Mouse (Mus musculus) mesoderm, embryonic 11.5 days (tissue): Measurements from ENCODE around the gene Dmrt3.
A peak's percentile ranks its signal among the peaks of the same experiment; 100 is the strongest.

ENCODE experiments used
- DNase-seq: peaks from one replicate; pipeline ENCODE4 v3.0.0-alpha.2; 2012; ENCODE audit warnings: low read depth, low spot score

Gene Dmrt3

DNA sequence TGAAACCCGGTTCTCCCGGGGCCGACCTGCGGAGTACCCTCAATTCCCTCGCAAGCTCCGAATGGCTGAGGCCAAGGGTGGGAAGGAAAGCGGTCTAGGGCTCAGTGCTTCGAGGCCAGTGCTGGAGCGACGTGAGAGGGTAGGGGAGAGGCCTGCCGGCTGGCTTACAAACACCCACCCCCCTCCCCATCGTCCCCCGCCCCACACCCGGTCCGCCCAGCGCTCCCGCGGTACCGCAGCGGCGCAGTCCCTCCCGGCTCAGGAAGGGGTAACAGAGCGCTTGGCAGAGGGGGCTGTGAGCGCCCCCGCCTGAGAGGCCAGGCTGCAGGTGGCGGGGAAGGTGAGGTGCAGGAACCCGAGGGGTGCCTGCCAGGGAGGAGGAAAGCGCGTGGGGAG lies at the start of gene Dmrt3:
Gene Dmrt3 (plus strand): TSS at position 287 of the 396 bp plus-strand sequence.
- no peak for DNase-seq

DNA sequence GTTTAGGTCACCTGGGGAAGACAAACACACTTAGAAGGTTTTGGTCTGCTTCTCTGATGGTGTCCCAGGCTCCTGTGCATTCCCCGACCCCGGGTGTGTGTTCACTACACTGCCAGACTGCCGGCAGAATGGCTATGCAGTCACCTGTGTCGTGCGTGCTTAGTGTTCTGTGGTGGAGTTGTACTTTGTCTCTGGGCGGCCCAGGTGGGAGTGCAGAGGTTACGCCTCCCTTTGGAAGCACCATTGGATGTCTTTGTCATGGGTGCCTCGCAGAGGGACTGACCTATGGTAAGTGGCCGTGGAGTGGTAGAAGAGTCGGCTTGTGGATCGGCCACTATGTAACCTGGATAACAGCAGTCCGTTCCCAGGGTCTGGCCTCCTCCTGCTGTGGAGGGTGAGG lies 45.7 kb upstream of the Dmrt3 start:
- no peak for DNase-seq

DNA sequence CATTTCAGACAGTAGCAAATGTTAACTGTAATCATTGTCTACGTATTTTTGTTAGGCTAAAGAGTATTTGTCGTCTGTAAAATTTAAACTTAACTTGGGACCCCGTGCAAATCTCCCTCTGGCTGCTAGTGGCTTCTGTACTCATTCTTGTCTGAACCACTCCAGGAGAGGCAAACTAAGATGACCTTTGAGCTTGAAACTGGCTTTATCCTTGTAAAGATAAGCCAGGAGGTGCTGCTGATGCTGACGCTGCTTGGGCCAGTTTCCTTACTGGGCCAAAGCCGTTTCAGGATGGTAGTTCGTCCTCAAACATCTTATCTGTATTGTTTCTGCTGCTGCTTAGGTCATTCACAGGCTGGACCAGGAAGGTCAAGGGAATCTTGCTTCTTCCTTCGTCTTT lies 40.3 kb upstream of the Dmrt3 start:
- no peak for DNase-seq

DNA sequence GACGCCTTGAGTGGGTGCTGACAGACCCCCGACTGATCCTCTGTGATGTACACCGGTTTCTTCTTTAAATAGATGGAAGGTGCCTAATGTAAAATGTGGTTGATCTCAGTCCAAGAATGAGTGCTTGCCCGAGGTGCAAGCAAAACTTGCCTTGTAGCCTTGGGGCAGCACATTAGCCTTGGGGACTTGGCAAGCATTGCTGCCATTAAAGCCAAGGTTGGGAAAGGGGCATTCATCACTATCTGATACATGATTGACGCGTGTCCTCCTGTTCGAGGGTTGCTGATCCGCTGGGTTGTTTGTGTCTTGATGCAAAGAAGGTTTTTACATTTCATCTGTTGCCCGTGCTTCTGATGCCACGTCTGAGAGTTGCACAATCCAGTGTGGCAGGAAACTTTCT lies 35.7 kb upstream of the Dmrt3 start:
- no peak for DNase-seq

DNA sequence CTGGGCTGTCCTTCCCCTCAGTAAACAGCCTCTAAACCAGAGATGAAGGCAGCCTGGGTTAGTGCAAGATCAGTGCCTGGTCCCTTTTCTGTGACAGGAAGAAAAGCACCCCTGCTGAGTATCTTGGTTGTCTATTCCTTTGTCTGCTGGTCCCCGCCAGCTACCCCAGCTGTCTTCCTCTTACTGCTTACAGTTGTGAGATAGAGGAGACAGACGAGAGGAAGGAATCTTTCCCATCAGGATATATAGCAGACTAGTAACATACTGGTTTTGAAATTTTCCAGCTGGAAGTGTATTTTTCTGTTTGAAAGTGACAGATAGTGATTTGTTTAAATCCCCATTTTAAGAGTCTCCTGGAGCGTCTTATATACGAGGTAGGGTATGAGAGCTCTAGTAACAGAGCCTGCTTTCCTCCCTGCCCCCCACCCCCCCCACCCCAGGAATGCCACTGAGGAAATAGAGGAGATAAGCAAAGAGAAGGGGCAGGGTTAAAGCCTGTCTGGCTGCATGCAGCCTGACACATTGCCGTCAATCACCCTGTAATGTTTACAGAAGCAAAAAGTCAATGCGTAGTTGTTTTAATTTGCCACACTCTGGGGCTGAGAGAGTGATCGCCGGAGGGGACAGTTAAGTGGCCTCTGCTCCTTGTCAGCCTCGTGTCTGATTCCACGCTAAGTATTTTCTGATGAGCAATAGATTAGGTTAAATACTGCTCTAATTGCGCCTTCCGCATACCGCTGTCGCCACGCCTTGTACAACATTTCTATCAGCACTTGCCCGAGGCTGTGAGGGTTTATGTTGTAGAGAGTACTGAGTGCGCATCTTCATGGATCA lies 34.9 kb upstream of the Dmrt3 start:
- peak; percentile 65 for DNase-seq

DNA sequence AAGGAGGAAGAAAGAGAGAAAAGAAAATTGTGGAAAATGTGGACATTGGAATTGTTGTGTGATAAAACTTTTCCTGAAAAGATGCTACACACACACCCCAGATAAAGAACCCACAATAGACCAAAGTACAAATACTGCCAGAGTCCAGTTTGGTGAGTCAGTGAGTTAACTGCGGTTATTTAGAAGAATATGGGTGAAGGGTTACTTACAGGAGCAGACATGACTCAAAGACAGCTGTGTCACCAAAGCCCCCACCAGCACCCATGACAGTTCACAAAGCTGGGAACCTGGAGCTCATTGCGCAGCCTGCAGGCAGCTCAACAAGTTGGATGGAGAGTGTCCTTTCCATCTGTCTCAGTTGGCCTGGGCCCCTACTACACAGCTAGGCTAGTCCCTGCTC lies 31.7 kb upstream of the Dmrt3 start:
- DNase-seq = no peak

DNA sequence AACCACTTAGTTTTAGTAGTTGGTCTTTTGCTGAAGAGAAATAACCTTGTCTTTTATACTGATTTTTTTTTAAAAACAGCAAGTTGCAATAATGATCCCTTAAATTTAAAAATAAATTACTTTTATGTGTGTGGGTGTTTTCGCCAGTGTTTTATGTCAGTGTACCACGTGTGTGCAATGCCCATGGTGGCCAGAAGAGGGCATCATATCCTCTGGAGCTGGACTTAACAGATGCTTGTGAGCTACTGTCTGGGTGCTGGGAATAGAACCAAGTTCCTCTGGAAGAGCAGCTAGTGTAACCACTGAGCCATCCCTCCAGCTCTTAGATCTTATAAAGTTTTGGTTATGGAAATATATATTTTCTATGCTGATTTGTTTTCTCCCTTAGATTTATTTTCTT lies 30.7 kb upstream of the Dmrt3 start:
- DNase-seq = no peak

DNA sequence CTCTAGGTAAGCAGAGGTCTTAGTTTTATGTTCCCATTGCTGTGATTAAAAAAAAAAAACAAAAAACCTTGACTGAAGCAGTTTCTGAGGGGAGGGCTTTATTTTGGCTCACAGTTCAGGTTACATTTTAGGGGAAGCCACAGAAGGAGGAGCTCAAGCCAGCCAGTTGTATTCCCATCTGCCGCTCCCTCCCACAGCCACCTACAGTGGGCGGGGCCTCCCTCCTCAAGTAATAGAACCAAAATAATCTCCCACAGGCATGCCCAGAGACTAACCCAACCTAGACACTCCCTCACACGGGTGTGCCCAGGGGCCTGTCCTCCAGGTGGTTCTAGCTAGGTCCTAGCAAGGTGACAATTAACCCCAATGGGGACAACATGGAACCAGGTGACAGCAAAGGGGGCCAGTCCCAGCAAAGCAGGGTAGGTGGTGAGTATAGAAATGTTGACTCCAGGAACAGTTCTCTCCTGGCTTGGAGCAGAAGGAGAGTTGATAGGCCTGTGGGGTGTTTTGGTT lies 12.3 kb upstream of the Dmrt3 start:
- DNase-seq = no peak

DNA sequence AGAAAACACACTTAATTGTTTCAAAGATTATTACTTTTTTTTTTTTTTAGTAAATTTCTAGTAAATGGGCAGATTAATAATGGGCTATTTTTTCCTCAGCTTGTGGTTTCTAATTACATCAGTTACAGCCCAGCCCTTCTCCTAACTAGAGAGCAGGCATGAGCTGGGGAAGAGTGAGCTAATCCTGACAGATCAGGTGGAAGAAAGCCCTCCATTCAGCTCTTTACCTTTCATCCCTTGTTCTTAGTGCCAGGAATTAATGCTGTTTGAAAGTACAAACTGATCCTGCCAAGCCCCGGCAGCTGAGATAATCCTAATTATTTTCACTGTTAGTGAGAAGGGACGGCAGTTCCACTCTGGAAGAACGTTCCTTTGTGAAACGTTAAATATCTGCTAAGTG lies 11.5 kb upstream of the Dmrt3 start:
- DNase-seq = no peak

DNA sequence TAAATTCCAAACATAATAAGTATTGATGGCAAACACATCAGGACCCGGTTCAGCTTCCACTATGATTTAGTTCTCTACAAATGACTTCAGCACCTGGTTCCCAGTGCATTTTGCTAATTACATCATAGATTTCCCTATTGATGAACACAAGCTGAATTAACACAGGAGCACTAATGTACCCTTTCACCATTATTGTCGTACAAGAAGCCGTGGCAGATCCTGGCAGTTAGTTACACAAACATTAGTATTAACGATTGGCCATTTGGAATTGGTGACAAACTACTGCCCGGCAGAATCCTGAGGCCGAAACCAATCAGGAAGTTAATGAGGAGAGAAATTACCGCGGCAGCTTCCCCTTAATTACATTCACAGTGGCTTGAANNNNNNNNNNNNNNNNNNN lies 8.1 kb upstream of the Dmrt3 start:
- no peak for DNase-seq

DNA sequence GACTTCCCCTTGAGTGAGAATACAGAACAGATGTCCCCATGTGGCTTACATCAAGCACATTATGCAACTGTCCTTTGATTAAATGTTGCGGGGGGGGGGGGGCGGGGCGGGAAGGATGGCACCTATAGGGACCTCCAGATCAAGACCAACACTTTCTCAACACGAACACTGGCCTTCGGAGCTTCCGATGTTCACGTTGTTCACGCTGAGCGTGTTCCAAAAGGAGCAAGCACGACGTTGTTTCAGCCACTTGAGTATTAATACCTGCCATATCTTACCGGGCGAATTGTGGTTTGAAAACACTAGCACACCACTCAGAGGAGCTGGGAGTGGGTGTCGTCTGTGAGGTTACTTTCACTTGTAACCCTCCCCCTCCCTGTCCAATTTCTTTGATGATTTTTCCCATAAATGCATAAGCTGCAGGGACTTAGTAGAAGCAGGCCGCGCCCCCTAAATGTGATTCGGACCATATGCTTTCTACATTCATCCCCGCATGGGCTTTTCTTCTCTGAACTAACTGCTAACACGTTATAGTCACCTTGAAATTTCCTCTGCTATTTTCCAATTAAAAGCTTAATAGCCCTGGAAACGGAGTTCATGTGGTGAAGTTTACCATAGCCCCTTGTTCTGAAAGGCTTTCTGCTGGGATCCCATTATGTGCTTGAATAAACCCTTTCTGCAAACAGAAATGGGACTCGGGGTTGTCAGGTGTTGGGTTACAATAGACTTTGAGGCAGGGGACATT lies 2.5 kb upstream of the Dmrt3 start:
- no peak for DNase-seq

DNA sequence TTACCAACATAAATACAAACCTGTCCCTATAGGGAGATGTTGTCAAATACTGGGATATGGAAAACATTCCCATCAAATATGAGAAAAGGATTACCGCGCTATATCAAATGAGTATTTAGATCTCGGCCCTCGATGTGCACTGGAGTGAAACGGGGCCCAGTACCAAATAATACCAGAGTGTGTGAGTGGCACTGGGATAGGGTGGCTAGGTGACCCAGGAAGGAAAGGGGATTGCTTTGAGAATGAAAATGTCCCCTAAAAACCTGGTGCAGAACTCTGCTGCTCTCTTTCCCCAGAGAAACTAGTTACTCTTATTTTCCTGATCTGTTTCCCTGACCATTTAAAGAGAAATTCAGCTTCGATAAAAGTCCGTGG lies 1.9 kb upstream of the Dmrt3 start:
- DNase-seq = no peak

DNA sequence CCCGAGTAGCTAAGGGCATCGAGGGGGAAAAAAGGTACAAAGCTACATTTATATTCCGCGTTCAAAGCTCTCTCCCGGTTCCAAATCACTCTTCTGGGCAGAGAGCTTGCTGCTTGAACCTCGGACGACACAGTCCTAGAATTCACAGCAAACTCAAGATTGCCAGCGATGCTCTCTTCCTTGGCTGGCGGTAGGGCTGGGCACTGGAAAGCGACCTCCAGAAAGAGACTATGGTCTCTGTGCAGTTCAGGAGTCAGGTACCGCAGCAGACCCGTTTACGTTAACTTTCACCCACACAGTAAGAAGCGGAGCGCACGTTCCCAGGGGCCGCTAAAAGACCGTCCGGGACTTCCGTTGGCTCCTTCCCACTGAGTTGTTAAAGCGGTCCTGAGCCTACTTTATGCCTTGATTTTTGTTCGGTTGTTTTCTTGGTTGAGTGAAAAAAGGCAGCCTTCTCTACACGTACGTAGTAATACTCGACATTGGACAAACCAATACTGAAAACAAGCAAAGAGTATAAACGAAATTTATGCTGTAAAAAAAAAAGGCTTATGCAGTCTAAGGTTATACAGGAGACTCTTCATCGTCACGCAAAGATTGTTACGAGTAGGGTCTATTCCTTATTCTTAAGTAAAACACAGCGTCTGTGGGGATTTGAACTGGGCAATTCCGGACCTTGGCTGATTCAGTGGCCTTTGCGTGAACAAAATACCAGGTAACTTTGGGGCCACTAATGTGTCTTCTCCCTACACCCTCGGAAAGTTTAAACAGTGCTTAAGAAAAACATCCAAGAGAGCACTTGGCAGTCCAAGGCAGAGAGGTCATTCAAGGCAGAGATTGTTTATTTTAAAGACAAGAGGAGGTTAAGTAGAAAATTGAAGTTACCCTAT lies 895 bp upstream of the Dmrt3 start:
- DNase-seq = no peak

DNA sequence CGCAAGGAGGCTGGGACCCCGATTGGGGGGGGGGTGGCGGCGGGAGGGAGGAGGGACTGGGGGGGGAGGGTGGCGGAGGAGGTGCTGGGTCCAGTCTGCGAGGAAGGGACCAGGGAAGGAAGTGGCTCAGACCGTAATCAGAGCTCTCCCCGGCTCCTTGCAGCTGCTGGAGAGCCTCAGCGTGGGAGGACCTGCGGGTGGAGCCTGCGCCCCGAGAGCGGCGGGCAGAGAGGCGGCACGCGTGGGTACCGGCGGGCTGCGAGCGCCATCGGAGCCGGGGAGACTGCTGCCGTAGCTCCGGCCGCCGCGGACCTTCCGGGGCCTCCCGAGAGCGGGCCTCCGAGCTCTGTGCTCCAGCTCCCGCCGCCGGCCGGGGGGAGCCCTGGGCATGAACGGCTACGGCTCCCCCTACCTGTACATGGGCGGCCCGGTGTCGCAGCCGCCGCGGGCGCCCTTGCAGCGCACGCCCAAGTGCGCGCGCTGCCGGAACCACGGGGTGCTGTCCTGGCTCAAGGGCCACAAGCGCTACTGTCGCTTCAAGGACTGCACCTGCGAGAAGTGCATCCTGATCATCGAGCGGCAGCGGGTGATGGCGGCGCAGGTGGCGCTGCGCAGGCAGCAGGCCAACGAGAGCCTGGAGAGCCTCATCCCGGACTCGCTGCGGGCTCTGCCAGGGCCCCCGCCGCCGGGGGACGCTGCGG lies 460 bp downstream of the Dmrt3 start:
- DNase-seq = no peak

DNA sequence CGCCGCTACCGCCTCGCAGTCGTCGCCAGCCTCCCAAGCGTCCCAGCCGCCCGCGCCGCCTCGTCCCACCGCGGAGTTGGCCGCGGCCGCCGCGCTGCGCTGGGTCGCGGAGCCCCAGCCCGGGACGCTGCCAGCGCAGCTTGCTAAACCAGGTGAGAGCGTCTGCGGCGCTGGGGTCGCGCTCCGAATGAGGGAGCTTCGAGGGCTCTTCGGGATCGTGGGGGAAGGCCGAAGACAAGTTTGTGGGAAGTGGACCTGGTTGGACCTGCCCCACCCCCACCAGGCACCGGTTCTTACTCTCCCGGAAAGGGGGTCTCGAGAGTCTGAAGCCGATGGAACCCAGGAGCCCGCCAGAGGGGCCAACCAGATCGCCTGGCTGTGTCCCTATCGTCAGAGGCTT lies 1.0 kb downstream of the Dmrt3 start:
- DNase-seq = no peak

DNA sequence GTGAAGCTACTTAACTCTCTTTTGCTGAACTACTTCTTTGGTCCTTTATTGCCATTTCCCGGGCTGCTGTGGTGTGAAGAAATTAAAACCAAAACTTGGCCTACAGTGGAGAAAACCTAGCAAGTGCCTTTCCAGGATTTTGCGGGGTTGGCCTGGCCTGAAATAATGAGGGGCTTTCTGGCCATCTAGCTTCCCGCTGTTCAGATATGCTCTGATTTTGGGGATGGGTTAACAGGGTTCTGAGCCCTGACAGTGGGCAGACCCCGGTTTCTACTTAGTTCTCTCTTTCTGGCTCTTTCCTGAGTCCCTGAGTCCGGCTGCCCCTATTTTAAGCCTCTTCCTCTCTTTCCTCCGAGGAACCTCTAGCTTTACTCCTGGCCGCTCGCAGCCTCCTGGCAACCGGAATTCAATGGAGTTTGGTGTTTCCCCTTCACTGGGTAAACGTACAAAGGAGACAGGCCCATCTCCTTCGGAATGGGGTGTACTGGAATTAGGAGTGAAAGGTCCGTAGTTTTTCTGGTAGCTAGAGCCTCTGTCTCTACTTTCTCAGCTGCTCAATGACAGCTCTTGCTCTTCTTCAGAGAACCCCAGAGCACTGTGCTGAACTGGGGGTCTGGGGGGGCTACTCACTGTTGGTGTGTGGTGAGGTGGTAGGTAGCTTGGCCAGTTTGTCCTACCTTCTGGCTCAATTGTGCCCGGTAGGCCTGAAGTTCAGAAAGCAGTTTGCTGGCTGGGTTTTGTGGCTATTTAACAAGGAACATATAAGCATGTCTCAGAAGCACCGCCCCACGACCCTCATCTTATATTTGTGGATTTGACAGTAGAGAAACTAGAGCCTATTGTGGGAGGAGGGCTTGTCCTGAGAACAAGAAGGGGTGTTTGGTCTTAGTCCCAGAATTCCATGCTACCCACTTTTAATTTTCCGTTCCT lies 2.0 kb downstream of the Dmrt3 start:
- DNase-seq = no peak

DNA sequence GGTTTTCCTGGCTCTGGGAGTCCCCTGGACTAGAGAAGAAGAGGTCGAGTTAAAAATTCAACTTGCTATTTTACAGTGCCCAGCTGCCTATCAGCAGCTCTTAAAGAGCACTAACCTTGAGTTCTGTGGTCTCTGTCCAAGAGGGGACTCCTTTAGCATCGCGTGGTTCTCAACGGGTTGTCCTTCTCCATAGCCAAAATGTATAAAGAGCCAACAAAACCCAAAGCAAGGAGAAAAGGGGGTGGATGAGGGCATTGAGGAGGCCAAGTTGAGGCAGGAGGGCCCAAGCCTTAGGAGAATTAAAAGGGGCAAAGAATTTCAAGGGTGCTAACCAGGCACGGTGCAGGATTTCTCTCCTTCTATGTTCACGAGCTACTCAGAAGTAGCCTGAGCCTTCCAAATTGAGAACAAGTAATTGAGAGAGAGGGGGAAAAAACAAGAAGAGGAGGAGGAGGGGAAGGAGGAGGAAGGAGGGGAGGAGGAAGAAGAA lies 2.8 kb downstream of the Dmrt3 start:
- DNase-seq = no peak

DNA sequence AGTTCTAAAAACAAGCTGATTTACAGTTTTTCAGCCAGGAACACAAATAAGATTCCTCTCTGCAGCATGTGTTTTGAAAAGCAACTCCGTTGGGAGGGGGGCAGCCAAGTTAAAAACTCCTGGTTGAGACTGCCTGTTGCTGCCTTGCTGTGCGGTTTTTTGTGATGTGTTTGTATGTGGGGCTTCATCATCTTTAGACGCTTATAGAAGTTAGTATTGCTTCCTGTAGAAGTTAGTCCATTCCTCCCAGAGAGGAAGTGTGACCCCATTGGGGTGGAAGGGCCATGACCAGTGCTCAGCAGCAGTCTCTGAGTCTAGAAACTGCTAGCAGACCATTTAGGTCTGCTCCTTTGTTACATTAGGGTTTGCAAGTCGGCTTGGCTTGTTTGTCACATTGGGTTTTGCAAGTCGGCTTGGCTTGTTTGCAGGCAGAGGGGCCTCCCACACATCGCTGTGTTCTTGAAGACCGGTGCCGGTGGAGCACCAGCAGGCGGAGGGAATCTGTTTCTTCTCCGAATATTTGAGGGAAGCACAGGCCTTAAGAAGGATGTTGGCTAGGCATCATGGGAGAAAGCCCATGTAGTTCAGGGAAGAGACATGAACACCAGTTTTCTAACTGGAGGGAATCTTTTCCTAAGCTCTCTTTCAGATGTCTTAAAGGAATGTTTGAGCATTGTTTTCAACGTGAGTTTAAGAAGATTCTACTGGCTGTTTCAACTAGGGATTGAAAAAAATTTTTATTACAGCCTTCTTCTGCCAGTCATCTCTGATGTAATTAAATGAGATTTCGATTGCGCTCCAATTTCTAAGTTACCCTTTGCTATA lies 3.6 kb downstream of the Dmrt3 start:
- no peak for DNase-seq

DNA sequence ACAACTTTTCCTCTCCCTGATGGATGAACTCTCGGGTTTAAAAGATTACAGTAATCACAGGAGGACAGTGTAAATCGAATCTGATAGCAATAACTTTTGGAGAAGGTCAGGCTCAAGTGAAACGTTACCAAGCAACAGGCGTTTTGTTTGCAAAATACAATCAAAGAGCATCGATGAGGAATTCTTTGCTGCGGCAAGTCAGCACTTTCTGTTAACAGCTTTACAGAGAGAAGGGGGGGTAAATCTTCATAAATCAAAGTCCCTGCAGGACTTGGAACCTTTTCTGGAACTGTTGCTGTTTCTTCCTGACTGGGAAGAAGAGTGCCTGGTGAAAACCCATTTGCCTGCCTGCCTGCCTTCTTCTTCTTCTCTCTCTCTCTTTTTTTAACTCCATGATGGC lies 5.8 kb downstream of the Dmrt3 start:
- DNase-seq = no peak
